Mouse (Mus musculus): Measurements from ENCODE around the gene Hbs1l.

The Hbs1l gene

GRCm38 (mm10) chr10:21295759-21296621, at the start of gene Hbs1l:
Gene Hbs1l (plus strand): TSS chr10:21295979.
- DNase-seq (ENCODE audit: low read depth): peak; percentile 98

- DNase-seq (ENCODE audit: low read depth): no peak
These were observed 47.2 kb upstream of the Hbs1l start for GRCm38 (mm10) chr10:21248556-21248955.

GRCm38 (mm10) chr10:21251881-21252534, 43.8 kb upstream of the Hbs1l start:
- DNase-seq (ENCODE audit: low read depth): peak; percentile 8

- no peak for DNase-seq (ENCODE audit: low read depth)
These were observed 43.0 kb upstream of the Hbs1l start for GRCm38 (mm10) chr10:21252800-21253199.

- DNase-seq (ENCODE audit: low read depth): no peak
These were observed 41.3 kb upstream of the Hbs1l start for GRCm38 (mm10) chr10:21254266-21255140.

GRCm38 (mm10) chr10:21257244-21257643, 38.5 kb upstream of the Hbs1l start:
- DNase-seq (ENCODE audit: low read depth): peak; percentile 12

- no peak for DNase-seq (ENCODE audit: low read depth)
These were observed 36.1 kb upstream of the Hbs1l start for GRCm38 (mm10) chr10:21259649-21260048.

- DNase-seq (ENCODE audit: low read depth): no peak
These were observed 30.6 kb upstream of the Hbs1l start for GRCm38 (mm10) chr10:21265188-21265587.

GRCm38 (mm10) chr10:21267452-21267851, 28.3 kb upstream of the Hbs1l start:
- no peak for DNase-seq (ENCODE audit: low read depth)

- DNase-seq (ENCODE audit: low read depth): no peak
These were observed 26.9 kb upstream of the Hbs1l start for GRCm38 (mm10) chr10:21268786-21269410.

- no peak for DNase-seq (ENCODE audit: low read depth)
These were observed 25.9 kb upstream of the Hbs1l start for GRCm38 (mm10) chr10:21269920-21270319.

GRCm38 (mm10) chr10:21270905-21271304, 24.9 kb upstream of the Hbs1l start:
- DNase-seq (ENCODE audit: low read depth): no peak

- DNase-seq (ENCODE audit: low read depth): no peak
These were observed 24.5 kb upstream of the Hbs1l start for GRCm38 (mm10) chr10:21271310-21271709.

GRCm38 (mm10) chr10:21271785-21272184, 24.0 kb upstream of the Hbs1l start:
- no peak for DNase-seq (ENCODE audit: low read depth)

GRCm38 (mm10) chr10:21287243-21288127, 8.3 kb upstream of the Hbs1l start:
- no peak for DNase-seq (ENCODE audit: low read depth)

GRCm38 (mm10) chr10:21291228-21291627, 4.6 kb upstream of the Hbs1l start:
- no peak for DNase-seq (ENCODE audit: low read depth)

- DNase-seq (ENCODE audit: low read depth): no peak
These were observed 1.6 kb upstream of the Hbs1l start for GRCm38 (mm10) chr10:21294217-21294616.

- no peak for DNase-seq (ENCODE audit: low read depth)
These were observed 401 bp upstream of the Hbs1l start for GRCm38 (mm10) chr10:21295397-21295758.

GRCm38 (mm10) chr10:21298972-21299371, 3.2 kb downstream of the Hbs1l start:
- DNase-seq (ENCODE audit: low read depth): no peak

- DNase-seq (ENCODE audit: low read depth): no peak
These were observed 6.0 kb downstream of the Hbs1l start for GRCm38 (mm10) chr10:21301822-21302221.

Data from NIH3T3 (cell line).